10 mouse cellular contexts compared by ENCODE assay signal in genomic region chr4:155197726-155198125, GRCm38 (mm10). TPM values are rescaled to one million over a fixed set of nuclear protein-coding genes. Genes with fewer than 3 reads are reported as not detected.
A peak's percentile ranks its signal among the peaks of the same experiment; 100 is the strongest.
DNase-seq lines count a peak whose midpoint lies in the region; ATAC-seq and TF ChIP-seq lines count a peak whose summit lies in the region.
"Had no signal": no experiment of that assay in that cellular context is flagged by ENCODE, and none has a peak within 500 bp of the region (broad histone marks: within the 10 kb centered on the region; RNA-seq: fewer than 3 reads in every experiment).

No protein-coding gene starts in this region.

- 4% methylated on average over 6 of the region's 6 CpGs for WGBS in cerebellum, adult 2 months
- WGBS in embryonic facial prominence, embryonic 13.5 days: 40% methylated on average over 6 of the region's 6 CpGs

- TF ChIP-seq POLR2A in cerebellum, adult 2 months (IDR thresholded peaks at IDR 0.05; ENCODE audit: borderline replicate concordance, insufficient read depth, low read length): no peak

- peak in 1 of 2 experiments; percentile 53 for DNase-seq in cerebellum, adult 2 months
- DNase-seq in cerebellum, postnatal 4 days (ENCODE audit: low spot score in 2 of 2): no peak
- no peak for DNase-seq in layer of hippocampus, adult 2 months (ENCODE audit: low spot score in 2 of 2)
- no peak for DNase-seq in layer of hippocampus, postnatal 10 days (ENCODE audit: low spot score in 2 of 2)
- DNase-seq in lung, postnatal 4 days: peak; percentile 51 to 54
- no peak for DNase-seq in urinary bladder, adult 2 months (ENCODE audit: low spot score)
- no peak for DNase-seq in cerebellum, postnatal 14 days
- DNase-seq: right cerebral cortex, adult 18-20 months had no signal

- H3K27ac ChIP-seq in cerebellum, adult 2 months (ENCODE audit: insufficient read depth, low read length): 0 out of 2 replicates have a peak overlapping the region, but pooled peaks have one; percentile 39
- peak overlapping the region; percentile 1 for H3K27ac ChIP-seq in layer of hippocampus, adult 2 months
- H3K27ac ChIP-seq in embryonic facial prominence, embryonic 13.5 days: peak overlapping the region; percentile 39; the same call in 1 of the 2 replicates

- H3K36me3 ChIP-seq in embryonic facial prominence, embryonic 13.5 days: 0 out of 2 replicates have a peak, but pooled peaks cover 6% of the 10 kb centered on the region

- H3K4me1 ChIP-seq in cerebellum, adult 2 months (ENCODE audit: control insufficient read depth, insufficient read depth, low read length): peaks cover 66% of the 10 kb centered on the region
- peaks cover 85% of the 10 kb centered on the region for H3K4me1 ChIP-seq in embryonic facial prominence, embryonic 13.5 days

- no peaks in the 10 kb centered on the region for H3K9me3 ChIP-seq in embryonic facial prominence, embryonic 13.5 days

- peak overlapping the region; percentile 43 for H3K4me3 ChIP-seq in cerebellum, adult 2 months (replicated peaks; ENCODE audit: insufficient read depth, low read depth, low read length)
- 0 out of 2 replicates have a peak overlapping the region, but pooled peaks have one; percentile 15 for H3K4me3 ChIP-seq in layer of hippocampus, adult 2 months
- H3K4me3 ChIP-seq in embryonic facial prominence, embryonic 13.5 days: no peak overlapping the region

- H3K9ac ChIP-seq in embryonic facial prominence, embryonic 13.5 days: no peak overlapping the region

- ATAC-seq in embryonic facial prominence, embryonic 13.5 days (ENCODE audit: insufficient number of reproducible peaks, insufficient read depth, low FRiP score, low TSS enrichment, low read depth): no peak

- no peak overlapping the region for H3K4me2 ChIP-seq in embryonic facial prominence, embryonic 13.5 days

- TF ChIP-seq CTCF in cerebellum, adult 2 months (IDR thresholded peaks at IDR 0.05; ENCODE audit: borderline replicate concordance, insufficient read depth, low read depth, low read length): no peak
- TF ChIP-seq CTCF in layer of hippocampus, adult 2 months (conservative IDR thresholded peaks at IDR 0.05): no peak

- no peaks in the 10 kb centered on the region for H3K27me3 ChIP-seq in cerebellum, adult 2 months (ENCODE audit: control insufficient read depth, insufficient read depth, low read length)
- H3K27me3 ChIP-seq in embryonic facial prominence, embryonic 13.5 days: no peaks in the 10 kb centered on the region
- H3K27me3 ChIP-seq: CH12.LX had no signal

RNA-seq across cellular contexts. Expression of gene Ski, which starts 24.7 kb away (rescaled TPM):
- 87.2 and 106 TPM in 2 replicates for polyA plus RNA-seq in cerebellum, adult 2 months (2012; rRNA removed)
- 100 to 1,000 TPM; 128 to 136 TPM for total RNA-seq in layer of hippocampus, adult 2 months (2021)
- total RNA-seq in layer of hippocampus, postnatal 10 days (2021): 100 to 1,000 TPM; 118 TPM
- polyA plus RNA-seq in embryonic facial prominence, embryonic 13.5 days (2015; fragmentation: Nextera tagmentation; extraction: Ambion mirVana): 21.5 and 24.9 TPM in 2 replicates
- 43.6 and 67.2 TPM in 2 replicates for polyA plus RNA-seq in urinary bladder, adult 2 months (2012; rRNA removed)

RNA-seq across cellular contexts. Expression of gene Faap20, which starts 51.9 kb away (rescaled TPM):
- 94.5 and 109 TPM in 2 replicates for polyA plus RNA-seq in cerebellum, adult 2 months (2012; rRNA removed)
- total RNA-seq in layer of hippocampus, adult 2 months (2021): 10 to 100 TPM; 29.2 to 34.3 TPM
- total RNA-seq in layer of hippocampus, postnatal 10 days (2021): 10 to 100 TPM; 22.2 to 24.3 TPM
- 77.4 and 80.0 TPM in 2 replicates for polyA plus RNA-seq in embryonic facial prominence, embryonic 13.5 days (2015; fragmentation: Nextera tagmentation; extraction: Ambion mirVana)
- polyA plus RNA-seq in urinary bladder, adult 2 months (2012; rRNA removed): 47.5 and 51.8 TPM in 2 replicates

Comparison
In these comparisons a context has a peak if more than half of its experiments do, and no peak if none do; other contexts are left out.
1. DNase-seq: peak in lung, postnatal 4 days (2 of 2); none in cerebellum, postnatal 4 days (0 of 2), layer of hippocampus, adult 2 months (0 of 2), layer of hippocampus, postnatal 10 days (0 of 2), urinary bladder, adult 2 months (single experiment) and cerebellum, postnatal 14 days (0 of 2).
2. Peak in every context shown above with its lines, with median percentiles within 50 percentile points of each other: H3K27ac ChIP-seq.